Mouse (Mus musculus): Measurements from ENCODE around the gene Clec4d. TPM values are rescaled to one million over a fixed set of nuclear protein-coding genes. Genes with fewer than 3 reads are reported as not detected.

Gene Clec4d
- total RNA-seq (2012; rRNA removed) = not detected in 2 replicates

DNA sequence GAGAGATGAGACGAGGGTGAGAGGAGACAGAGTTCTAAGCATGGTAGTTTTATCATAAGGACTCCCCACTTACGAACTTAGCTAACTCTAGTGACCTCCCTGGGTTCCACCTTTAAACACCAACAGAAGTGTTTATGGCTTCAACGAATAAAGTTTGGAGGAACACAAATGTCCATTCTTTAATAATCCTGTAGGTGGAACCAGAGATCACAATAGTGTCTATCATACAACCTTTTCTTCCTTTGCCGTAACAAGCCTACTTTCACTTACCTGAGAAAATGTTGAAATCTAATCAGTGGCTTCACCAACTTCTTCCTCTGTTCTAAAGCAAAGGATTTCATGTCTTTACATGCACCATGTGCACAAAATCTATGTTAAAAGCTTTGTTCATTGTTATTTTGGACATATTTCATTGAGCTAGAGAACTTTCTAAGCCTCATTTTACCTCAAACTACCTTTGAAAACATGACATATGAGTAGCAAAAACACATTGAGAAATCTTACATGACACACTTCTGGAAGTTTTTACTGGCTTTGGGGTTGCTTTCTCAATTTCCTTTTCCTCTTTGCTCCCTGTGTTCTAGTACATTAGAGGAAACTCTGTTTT lies at the start of gene Clec4d:
Gene Clec4d, plus strand, starts transcription at position 557 of the 607 bp plus-strand sequence.
- in situ Hi-C loops (cut with MboI; ENCODE audit: low sequenced_read_pairs in 2 of 2, unreplicated experiment in 2 of 2) = no loop called here
- Histone ChIP-seq H3K4me3 (ENCODE audit: insufficient read depth in 1 of 2, low read depth in 1 of 2, low read length in 2 of 2, poor library complexity in 1 of 2, severe bottlenecking in 1 of 2) (no peak within 1 kb of the TSS), H3K36me3 (ENCODE audit: control insufficient read depth, insufficient read depth, low read length, poor library complexity, severe bottlenecking) (no peaks in the 10 kb centered on the region), H3K4me1 (ENCODE audit: control insufficient read depth in 2 of 2, insufficient read depth in 2 of 2, low read length in 2 of 2, poor library complexity in 1 of 2) (no peaks in the 10 kb centered on the region), H3K27ac (ENCODE audit: insufficient read depth, low read depth, low read length, poor library complexity, severe bottlenecking) (no peak within 1 kb of the TSS), H3K9ac (ENCODE audit: insufficient read depth, low read depth, low read length, poor library complexity, severe bottlenecking) (no peak within 1 kb of the TSS), H3K9me3 (ENCODE audit: control insufficient read depth, insufficient read depth, low read depth, low read length) (no peaks in the 10 kb centered on the region)
- DNase-seq (ENCODE audit: low read depth, low spot score) = no peak
- TF ChIP-seq ZC3H11A (IDR thresholded peaks at IDR 0.05; ENCODE audit: borderline replicate concordance, low read depth, low read length) (no peak), CHD2 (IDR thresholded peaks at IDR 0.05; ENCODE audit: low read depth, low read length) (no peak), ZNF384 (IDR thresholded peaks at IDR 0.05; ENCODE audit: low read depth, low read length) (no peak), MAFK (IDR thresholded peaks at IDR 0.05; ENCODE audit: insufficient read depth, low read depth, low read length) (no peak), HCFC1 (IDR thresholded peaks at IDR 0.05; ENCODE audit: borderline replicate concordance, insufficient read depth, low read length) (no peak)

DNA sequence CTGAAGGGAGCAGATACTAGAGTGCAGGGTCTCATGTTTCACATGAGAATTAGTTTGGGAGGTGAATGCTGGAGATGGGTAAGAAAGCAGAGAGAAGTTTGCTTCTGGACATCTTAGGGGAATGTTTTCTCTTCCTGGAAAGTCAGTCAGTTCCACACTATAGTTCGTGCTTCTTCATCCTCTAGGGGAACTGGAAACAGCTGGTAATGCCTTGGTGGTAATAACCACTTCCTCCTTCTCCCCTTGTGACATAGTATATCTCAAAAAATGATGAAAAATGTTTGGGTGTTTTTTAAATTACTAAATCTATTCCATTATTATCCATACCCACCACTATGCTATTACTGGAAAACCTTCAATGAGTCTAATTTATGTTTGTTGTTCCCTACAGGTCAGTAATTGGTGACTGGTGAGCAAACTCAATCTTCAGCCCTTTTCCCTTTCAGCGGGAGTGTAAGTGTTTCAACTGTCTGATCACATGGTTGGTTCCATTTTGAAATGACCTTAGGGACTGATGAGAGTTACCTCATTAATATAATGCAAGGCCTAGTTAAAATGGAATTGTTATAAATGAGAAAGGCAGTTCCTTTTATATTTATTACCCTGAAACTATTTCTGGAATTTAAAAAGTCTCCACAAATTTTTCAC lies 34.3 kb upstream of the Clec4d start:
- in situ Hi-C loops (cut with MboI; ENCODE audit: low sequenced_read_pairs in 2 of 2, unreplicated experiment in 2 of 2) = no loop called here

DNA sequence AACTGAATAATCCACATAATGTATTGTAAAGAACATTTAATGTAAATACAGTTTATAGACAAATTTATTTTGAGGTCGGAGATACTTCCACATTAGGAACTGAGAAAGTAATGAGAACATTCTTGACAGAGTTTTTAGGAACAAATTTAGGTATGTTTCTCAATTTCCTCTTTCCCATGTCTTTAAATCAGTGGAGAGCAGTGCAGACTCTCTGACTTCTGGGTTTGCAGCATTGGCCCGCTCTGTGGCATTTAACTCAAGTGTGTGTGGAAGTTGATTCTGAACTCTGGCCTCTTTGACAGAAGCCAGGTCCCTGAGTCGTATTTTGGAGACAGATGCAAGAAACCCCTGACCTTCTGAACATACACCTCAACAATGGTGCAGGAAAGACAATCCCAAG lies 32.3 kb upstream of the Clec4d start, which contains the start of gene Clec4n:
Gene Clec4n, plus strand, starts transcription at position 200 of the 400 bp plus-strand sequence.
- Histone ChIP-seq H3K36me3 (ENCODE audit: control insufficient read depth, insufficient read depth, low read length, poor library complexity, severe bottlenecking) (no peaks in the 10 kb centered on the region), H3K4me3 (ENCODE audit: insufficient read depth in 1 of 2, low read depth in 1 of 2, low read length in 2 of 2, poor library complexity in 1 of 2, severe bottlenecking in 1 of 2) (no peak within 1 kb of the TSS), H3K27ac (ENCODE audit: insufficient read depth, low read depth, low read length, poor library complexity, severe bottlenecking) (no peak within 1 kb of the TSS), H3K9ac (ENCODE audit: insufficient read depth, low read depth, low read length, poor library complexity, severe bottlenecking) (no peak within 1 kb of the TSS), H3K9me3 (ENCODE audit: control insufficient read depth, insufficient read depth, low read depth, low read length) (no peaks in the 10 kb centered on the region), H3K4me1 (ENCODE audit: control insufficient read depth in 2 of 2, insufficient read depth in 2 of 2, low read length in 2 of 2, poor library complexity in 1 of 2) (no peaks in the 10 kb centered on the region)
- in situ Hi-C loops (cut with MboI; ENCODE audit: low sequenced_read_pairs in 2 of 2, unreplicated experiment in 2 of 2) = no loop called here
- DNase-seq (ENCODE audit: low read depth, low spot score) = no peak
- TF ChIP-seq ZNF384 (IDR thresholded peaks at IDR 0.05; ENCODE audit: low read depth, low read length) = no peak
- TF ChIP-seq MAFK (IDR thresholded peaks at IDR 0.05; ENCODE audit: insufficient read depth, low read depth, low read length) = no peak
- TF ChIP-seq ZC3H11A (IDR thresholded peaks at IDR 0.05; ENCODE audit: borderline replicate concordance, low read depth, low read length) = no peak
- no peak for TF ChIP-seq CHD2 (IDR thresholded peaks at IDR 0.05; ENCODE audit: low read depth, low read length)
- no peak for TF ChIP-seq HCFC1 (IDR thresholded peaks at IDR 0.05; ENCODE audit: borderline replicate concordance, insufficient read depth, low read length)

More for the DNA sequence above, 34.3 kb upstream of the Clec4d start:
- Histone ChIP-seq H3K27ac (ENCODE audit: insufficient read depth, low read depth, low read length, poor library complexity, severe bottlenecking) (no peak overlapping the region), H3K4me3 (ENCODE audit: insufficient read depth in 1 of 2, low read depth in 1 of 2, low read length in 2 of 2, poor library complexity in 1 of 2, severe bottlenecking in 1 of 2) (no peak overlapping the region), H3K4me1 (ENCODE audit: control insufficient read depth in 2 of 2, insufficient read depth in 2 of 2, low read length in 2 of 2, poor library complexity in 1 of 2) (no peaks in the 10 kb centered on the region), H3K9ac (ENCODE audit: insufficient read depth, low read depth, low read length, poor library complexity, severe bottlenecking) (no peak overlapping the region), H3K36me3 (ENCODE audit: control insufficient read depth, insufficient read depth, low read length, poor library complexity, severe bottlenecking) (no peaks in the 10 kb centered on the region), H3K9me3 (ENCODE audit: control insufficient read depth, insufficient read depth, low read depth, low read length) (no peaks in the 10 kb centered on the region)
- TF ChIP-seq MAFK (IDR thresholded peaks at IDR 0.05; ENCODE audit: insufficient read depth, low read depth, low read length) (no peak), ZNF384 (IDR thresholded peaks at IDR 0.05; ENCODE audit: low read depth, low read length) (no peak), ZC3H11A (IDR thresholded peaks at IDR 0.05; ENCODE audit: borderline replicate concordance, low read depth, low read length) (no peak), CHD2 (IDR thresholded peaks at IDR 0.05; ENCODE audit: low read depth, low read length) (no peak), HCFC1 (IDR thresholded peaks at IDR 0.05; ENCODE audit: borderline replicate concordance, insufficient read depth, low read length) (no peak)
- DNase-seq (ENCODE audit: low read depth, low spot score) = no peak

GRCm38 (mm10) chr6:123231149-123231548 lies 30.8 kb upstream of the Clec4d start:
- TF ChIP-seq ZC3H11A (IDR thresholded peaks at IDR 0.05; ENCODE audit: borderline replicate concordance, low read depth, low read length) = no peak
- TF ChIP-seq HCFC1 (IDR thresholded peaks at IDR 0.05; ENCODE audit: borderline replicate concordance, insufficient read depth, low read length) = no peak
- no peak for DNase-seq (ENCODE audit: low read depth, low spot score)
- Histone ChIP-seq H3K9ac (ENCODE audit: insufficient read depth, low read depth, low read length, poor library complexity, severe bottlenecking) (no peak overlapping the region), H3K4me1 (ENCODE audit: control insufficient read depth in 2 of 2, insufficient read depth in 2 of 2, low read length in 2 of 2, poor library complexity in 1 of 2) (no peaks in the 10 kb centered on the region), H3K36me3 (ENCODE audit: control insufficient read depth, insufficient read depth, low read length, poor library complexity, severe bottlenecking) (no peaks in the 10 kb centered on the region), H3K9me3 (ENCODE audit: control insufficient read depth, insufficient read depth, low read depth, low read length) (no peaks in the 10 kb centered on the region), H3K27ac (ENCODE audit: insufficient read depth, low read depth, low read length, poor library complexity, severe bottlenecking) (no peak overlapping the region), H3K4me3 (ENCODE audit: insufficient read depth in 1 of 2, low read depth in 1 of 2, low read length in 2 of 2, poor library complexity in 1 of 2, severe bottlenecking in 1 of 2) (no peak overlapping the region)
- in situ Hi-C loops (cut with MboI; ENCODE audit: low sequenced_read_pairs in 2 of 2, unreplicated experiment in 2 of 2) = no loop called here
